Mouse (Mus musculus): ENCODE results near the gene Ube2g1. TPM values are rescaled to one million over a fixed set of nuclear protein-coding genes. Genes with fewer than 3 reads are reported as not detected.
A peak's percentile ranks its signal among the peaks of the same experiment; 100 is the strongest.

Ube2g1 gene
- polyA plus RNA-seq, 1 experiment from 2014 or later, result 76.2 TPM

DNA sequence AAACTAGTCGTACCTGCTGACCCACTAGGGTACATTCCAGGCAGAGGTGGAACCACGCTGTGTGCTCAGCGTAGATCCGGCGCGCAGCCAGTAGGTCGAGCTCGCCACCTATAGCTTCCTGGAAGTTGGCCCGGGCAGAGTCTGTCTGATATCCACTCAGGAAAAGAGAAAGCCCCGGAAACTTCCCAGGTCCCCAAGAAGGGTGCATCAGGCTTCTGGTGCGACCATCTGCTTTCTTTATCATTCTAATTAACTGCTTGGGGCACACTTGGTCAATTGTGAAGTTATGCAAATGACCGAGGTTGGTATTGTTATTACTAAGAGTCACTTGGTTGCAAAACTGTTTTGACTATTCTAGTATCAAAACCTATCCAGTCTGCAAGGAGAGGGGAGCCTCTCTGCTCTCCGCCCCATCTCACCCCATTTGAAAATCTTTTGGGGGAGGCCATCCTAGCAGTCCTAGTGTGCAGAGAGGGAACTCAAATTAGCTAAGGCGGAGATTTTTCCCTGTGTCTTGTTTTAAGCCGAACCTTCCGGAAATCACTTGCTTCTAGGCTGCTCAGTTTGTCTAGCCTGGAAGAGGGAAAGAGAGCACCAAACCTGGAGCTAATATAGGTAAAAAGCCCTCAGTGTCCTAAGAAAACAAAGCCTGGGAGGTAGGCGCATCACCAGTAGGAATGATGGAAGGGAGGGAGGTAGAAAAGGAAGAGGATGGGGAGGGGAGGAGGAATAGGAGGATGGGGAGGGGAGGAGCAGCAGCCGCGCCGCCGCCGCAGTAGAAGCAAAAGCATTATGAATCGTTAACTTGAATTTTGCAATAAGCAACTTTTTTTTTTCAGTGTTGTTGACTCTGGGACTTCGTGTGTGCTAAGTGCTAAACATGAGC is 30.4 kb upstream of the Ube2g1 start:
- 3% methylated on average over 24 of the region's 24 CpGs for WGBS
- H3K27me3 ChIP-seq (replicated peaks), result no peaks in the 10 kb centered on the region
- peaks cover 13% of the 10 kb centered on the region for H3K4me1 ChIP-seq
- H3K36me3 ChIP-seq, result no peaks in the 10 kb centered on the region
- ATAC-seq (ENCODE audit: low FRiP score), result no peak
- no peak overlapping the region for H3K27ac ChIP-seq (replicated peaks)
- peak overlapping the region; percentile 65 for H3K4me2 ChIP-seq
- H3K4me3 ChIP-seq (replicated peaks), result peak overlapping the region; percentile 33
- H3K9me3 ChIP-seq (replicated peaks), result no peaks in the 10 kb centered on the region
- peak overlapping the region; percentile 36 for H3K9ac ChIP-seq (replicated peaks)

DNA sequence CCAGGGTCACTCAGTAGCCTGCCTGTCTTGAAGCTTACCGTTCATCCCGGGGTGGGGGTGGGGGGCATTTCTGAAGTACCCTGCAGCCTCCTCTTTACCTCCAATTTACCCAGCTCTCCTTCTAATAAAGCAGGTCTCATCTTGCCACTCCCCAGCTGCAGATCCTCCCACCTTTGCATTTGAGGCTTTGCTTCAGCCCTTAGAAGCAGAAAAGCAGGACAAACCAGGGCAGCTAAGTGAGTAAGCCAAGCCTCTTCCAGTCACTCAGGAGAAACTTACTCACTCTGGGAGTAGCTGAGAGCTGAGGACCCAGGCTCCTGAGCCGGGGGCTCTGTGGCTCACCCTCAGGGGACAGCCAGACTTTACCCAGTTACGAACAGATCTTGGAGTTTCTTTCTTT is 28.6 kb upstream of the Ube2g1 start:
- no peak overlapping the region for H3K9ac ChIP-seq (replicated peaks)
- no peak overlapping the region for H3K4me3 ChIP-seq (replicated peaks)
- no peak for ATAC-seq (ENCODE audit: low FRiP score)
- H3K36me3 ChIP-seq, result no peaks in the 10 kb centered on the region
- H3K4me1 ChIP-seq, result peaks cover 13% of the 10 kb centered on the region
- no peak overlapping the region for H3K27ac ChIP-seq (replicated peaks)
- no peaks in the 10 kb centered on the region for H3K27me3 ChIP-seq (replicated peaks)
- WGBS, result 80% methylated on average over 4 of the region's 4 CpGs
- no peaks in the 10 kb centered on the region for H3K9me3 ChIP-seq (replicated peaks)
- no peak overlapping the region for H3K4me2 ChIP-seq

DNA sequence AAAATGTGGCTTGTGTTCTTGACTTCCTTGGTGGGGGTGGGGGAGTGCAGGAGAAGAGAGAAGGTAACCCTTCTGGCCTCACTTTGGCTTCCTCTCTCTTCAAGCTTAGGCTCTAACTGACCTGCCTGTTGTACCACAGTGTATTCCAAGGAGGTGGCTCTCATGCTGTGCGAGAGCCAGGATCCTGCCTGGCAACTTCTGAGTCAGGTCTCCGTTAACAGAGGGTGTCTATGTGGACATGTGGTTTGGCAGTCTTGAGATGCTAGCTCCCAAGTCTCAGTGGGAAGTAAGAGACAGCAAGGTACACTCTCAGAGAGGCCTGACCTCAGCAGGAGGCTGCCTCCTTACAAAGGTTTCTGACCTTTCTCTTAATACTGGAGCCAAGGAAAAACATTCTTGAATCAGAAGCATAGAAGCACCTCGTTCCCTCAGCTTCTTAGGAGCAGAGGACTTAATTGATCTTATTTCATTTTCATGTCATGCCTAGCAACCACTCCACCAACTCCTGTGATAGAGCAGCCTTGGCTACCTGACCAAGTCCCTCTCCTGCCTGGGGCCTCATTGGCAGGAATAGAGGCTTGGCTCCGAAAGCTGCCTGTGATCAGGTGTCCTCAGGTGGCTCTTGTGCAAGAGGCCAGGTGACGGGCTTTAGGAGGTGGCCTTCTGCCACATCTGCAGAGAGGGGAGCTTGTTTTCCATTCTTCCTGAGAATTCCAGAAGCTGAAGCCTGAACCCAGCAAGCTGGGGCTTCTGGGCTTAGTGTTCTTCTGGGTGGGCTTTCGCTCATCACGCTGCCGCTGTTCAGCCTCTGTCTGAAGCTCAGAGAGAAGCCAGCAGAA is 25.3 kb upstream of the Ube2g1 start:
- no peaks in the 10 kb centered on the region for H3K27me3 ChIP-seq (replicated peaks)
- no peaks in the 10 kb centered on the region for H3K36me3 ChIP-seq
- peaks cover 4% of the 10 kb centered on the region for H3K4me1 ChIP-seq
- H3K27ac ChIP-seq (replicated peaks), result no peak overlapping the region
- H3K4me3 ChIP-seq (replicated peaks), result no peak overlapping the region
- WGBS, result 84% methylated on average over 8 of the region's 8 CpGs
- no peak for ATAC-seq (ENCODE audit: low FRiP score)
- H3K4me2 ChIP-seq, result no peak overlapping the region
- H3K9ac ChIP-seq (replicated peaks), result no peak overlapping the region
- H3K9me3 ChIP-seq (replicated peaks), result no peaks in the 10 kb centered on the region

DNA sequence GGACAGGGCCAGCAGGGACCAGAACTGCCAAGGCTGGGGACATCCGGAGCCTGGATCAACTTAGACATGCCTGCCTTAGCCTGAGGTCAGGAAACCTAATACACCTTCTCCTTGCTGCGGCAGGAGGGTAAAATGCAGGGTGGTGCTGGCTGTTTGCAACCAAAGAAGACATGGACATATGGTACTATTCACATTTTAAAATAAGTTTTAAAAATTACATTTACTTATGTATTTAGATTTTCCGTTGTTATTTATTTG is 24.7 kb upstream of the Ube2g1 start:
- Histone ChIP-seq H3K4me3 (replicated peaks) (no peak overlapping the region), H3K36me3 (no peaks in the 10 kb centered on the region), H3K27me3 (replicated peaks) (no peaks in the 10 kb centered on the region), H3K9me3 (replicated peaks) (no peaks in the 10 kb centered on the region), H3K4me1 (no peaks in the 10 kb centered on the region), H3K27ac (replicated peaks) (no peak overlapping the region), H3K4me2 (no peak overlapping the region), H3K9ac (replicated peaks) (no peak overlapping the region)
- WGBS, result 87% methylated on average over 3 of the region's 3 CpGs
- ATAC-seq (ENCODE audit: low FRiP score), result no peak

DNA sequence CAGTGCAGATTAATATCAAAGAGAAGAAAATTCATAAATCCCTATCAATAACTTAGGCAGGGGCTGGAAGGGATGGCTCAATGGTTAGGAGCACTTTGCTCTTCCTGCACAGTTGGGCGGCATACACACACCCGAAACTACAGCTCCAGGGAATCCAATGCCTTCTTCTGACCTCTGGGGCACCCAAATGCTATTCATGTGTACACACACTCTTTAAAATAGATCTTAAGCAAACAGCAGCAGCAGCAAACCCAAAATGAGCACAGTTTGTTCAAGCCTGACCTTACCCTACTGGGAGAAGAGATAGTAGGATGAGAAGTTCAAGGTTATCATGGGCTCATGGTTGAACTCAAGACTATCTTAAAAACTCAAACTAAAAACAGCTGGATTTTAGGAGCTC is 24.0 kb upstream of the Ube2g1 start:
- Histone ChIP-seq H3K4me3 (replicated peaks) (no peak overlapping the region), H3K4me2 (no peak overlapping the region), H3K9me3 (replicated peaks) (no peaks in the 10 kb centered on the region), H3K4me1 (no peaks in the 10 kb centered on the region), H3K27ac (replicated peaks) (no peak overlapping the region), H3K36me3 (no peaks in the 10 kb centered on the region), H3K9ac (replicated peaks) (no peak overlapping the region), H3K27me3 (replicated peaks) (no peaks in the 10 kb centered on the region)
- ATAC-seq (ENCODE audit: low FRiP score), result no peak
- 91% methylated on average over 2 of the region's 2 CpGs for WGBS

DNA sequence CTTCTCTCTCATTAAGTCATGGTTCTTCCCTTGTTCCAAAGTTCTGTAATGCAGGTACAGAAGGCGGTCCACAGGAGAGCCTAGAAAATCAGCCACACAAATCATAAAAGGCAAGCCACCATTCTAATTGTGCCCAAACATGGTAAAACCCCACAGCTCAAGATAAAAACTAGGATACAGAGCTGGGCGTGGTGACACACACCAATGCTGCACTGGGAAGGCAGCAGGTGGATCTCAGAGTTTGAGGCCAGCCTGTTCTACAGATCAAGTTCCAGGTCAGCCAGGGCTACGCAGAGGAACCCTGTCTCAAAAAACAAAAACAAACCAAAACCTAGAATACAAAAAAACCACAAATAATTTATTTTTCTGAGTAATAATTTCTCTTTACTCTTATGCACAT is 20.5 kb upstream of the Ube2g1 start:
- no peak overlapping the region for H3K4me2 ChIP-seq
- H3K9ac ChIP-seq (replicated peaks), result no peak overlapping the region
- no peak overlapping the region for H3K4me3 ChIP-seq (replicated peaks)
- no peaks in the 10 kb centered on the region for H3K9me3 ChIP-seq (replicated peaks)
- no peak for ATAC-seq (ENCODE audit: low FRiP score)
- H3K27ac ChIP-seq (replicated peaks), result no peak overlapping the region
- H3K36me3 ChIP-seq, result no peaks in the 10 kb centered on the region
- no peaks in the 10 kb centered on the region for H3K27me3 ChIP-seq (replicated peaks)
- no peaks in the 10 kb centered on the region for H3K4me1 ChIP-seq
- 93% methylated on average over 3 of the region's 3 CpGs for WGBS

DNA sequence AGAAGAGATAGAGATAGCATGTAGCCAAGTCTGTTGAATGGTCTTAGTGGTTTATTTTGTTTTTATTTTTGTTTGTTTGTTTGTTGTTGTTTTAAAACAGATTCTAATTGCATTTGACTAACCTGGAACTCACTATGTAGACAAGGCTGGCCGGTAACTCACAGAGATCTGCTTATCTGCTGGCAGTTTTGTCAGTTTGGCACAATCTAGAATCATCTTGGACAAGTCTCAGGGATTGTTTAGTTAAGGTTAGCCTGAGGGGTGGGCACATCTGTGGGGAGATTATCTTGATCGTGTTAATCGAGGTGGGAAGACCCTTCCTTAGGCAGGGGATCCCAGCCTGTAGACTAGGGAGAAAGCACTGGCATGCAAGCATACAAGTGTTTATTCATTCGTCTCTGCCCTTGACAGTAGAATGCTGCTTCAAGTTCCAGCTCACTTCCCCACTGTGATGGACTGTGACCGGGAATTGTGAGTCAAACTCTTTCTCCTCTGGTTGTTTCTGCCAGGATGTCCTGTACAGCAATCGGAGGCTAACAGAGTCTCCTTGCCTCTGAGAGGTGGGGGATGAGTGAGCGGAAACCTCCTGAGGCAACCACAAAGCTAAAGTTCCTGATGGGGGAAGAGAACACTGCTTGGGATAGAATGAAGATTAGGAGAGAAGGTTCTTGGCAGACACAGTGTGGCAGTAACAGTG is 19.4 kb upstream of the Ube2g1 start:
- no peak overlapping the region for H3K9ac ChIP-seq (replicated peaks)
- no peaks in the 10 kb centered on the region for H3K27me3 ChIP-seq (replicated peaks)
- no peak for ATAC-seq (ENCODE audit: low FRiP score)
- no peaks in the 10 kb centered on the region for H3K9me3 ChIP-seq (replicated peaks)
- no peaks in the 10 kb centered on the region for H3K36me3 ChIP-seq
- no peak overlapping the region for H3K4me2 ChIP-seq
- 70% methylated on average over 7 of the region's 7 CpGs for WGBS
- no peak overlapping the region for H3K4me3 ChIP-seq (replicated peaks)
- no peaks in the 10 kb centered on the region for H3K4me1 ChIP-seq
- no peak overlapping the region for H3K27ac ChIP-seq (replicated peaks)

DNA sequence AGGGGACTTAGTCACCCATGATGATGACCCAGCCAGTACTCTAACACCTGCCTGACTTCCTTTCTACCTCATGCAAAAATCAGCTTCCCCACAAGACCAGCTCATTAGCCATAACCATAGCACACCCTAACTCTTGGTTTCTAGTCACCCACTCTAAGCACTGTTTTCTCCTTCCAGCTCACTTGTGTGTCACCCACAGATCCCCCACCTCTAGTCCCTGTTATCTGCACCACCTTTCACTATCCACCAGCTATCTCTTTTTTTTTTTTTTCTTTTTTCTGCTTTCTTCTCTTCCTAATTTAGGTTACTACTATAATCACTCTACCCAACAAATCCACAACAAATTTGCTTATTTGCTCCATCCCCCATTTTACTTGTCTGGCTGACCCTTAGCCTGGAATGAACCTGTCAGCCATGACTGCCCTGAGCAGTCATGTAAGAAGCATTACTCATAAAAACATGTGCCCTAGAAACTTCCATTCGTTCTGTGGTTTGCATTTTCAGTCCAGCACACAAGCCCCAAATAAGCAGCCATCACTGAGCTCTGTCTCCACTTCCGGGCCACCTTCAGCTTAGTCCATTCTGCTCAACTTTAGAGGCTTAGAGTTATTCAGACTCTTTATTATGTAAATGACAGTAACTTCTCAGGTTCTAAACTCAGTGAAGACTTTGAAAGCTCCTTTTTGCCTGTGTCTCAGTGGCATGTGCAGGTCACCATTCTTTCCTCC is 11.9 kb upstream of the Ube2g1 start:
- Histone ChIP-seq H3K27ac (replicated peaks) (no peak overlapping the region), H3K9ac (replicated peaks) (no peak overlapping the region), H3K4me2 (no peak overlapping the region), H3K9me3 (replicated peaks) (no peaks in the 10 kb centered on the region), H3K27me3 (replicated peaks) (no peaks in the 10 kb centered on the region), H3K36me3 (no peaks in the 10 kb centered on the region), H3K4me3 (replicated peaks) (no peak overlapping the region), H3K4me1 (no peaks in the 10 kb centered on the region)
- WGBS, result 77% methylated on average over 2 of the region's 2 CpGs
- no peak for ATAC-seq (ENCODE audit: low FRiP score)

DNA sequence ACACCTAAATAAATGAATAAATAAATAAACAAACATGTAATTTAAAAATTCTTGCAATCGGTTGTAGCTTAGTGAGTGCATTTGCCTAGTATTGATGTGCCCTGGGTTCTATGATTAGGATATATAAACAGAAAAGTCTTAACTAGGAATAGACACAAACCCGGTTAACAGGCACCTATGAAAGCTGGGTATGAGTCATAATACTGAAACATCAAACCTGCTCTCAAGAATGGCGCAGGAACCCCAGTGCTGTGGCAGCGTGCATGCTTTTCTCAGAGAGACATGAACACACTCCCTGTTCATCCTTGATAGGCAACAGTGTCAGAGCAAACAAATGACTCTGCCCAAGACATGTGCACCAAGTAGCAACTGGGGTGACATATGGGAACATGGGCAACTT is 9.3 kb upstream of the Ube2g1 start:
- no peaks in the 10 kb centered on the region for H3K4me1 ChIP-seq
- no peak overlapping the region for H3K4me2 ChIP-seq
- H3K4me3 ChIP-seq (replicated peaks), result no peak overlapping the region
- H3K27me3 ChIP-seq (replicated peaks), result no peaks in the 10 kb centered on the region
- no peak overlapping the region for H3K27ac ChIP-seq (replicated peaks)
- no peaks in the 10 kb centered on the region for H3K36me3 ChIP-seq
- ATAC-seq (ENCODE audit: low FRiP score), result no peak
- no peak overlapping the region for H3K9ac ChIP-seq (replicated peaks)
- no peaks in the 10 kb centered on the region for H3K9me3 ChIP-seq (replicated peaks)
- WGBS, result 93% methylated on average over 4 of the region's 4 CpGs

DNA sequence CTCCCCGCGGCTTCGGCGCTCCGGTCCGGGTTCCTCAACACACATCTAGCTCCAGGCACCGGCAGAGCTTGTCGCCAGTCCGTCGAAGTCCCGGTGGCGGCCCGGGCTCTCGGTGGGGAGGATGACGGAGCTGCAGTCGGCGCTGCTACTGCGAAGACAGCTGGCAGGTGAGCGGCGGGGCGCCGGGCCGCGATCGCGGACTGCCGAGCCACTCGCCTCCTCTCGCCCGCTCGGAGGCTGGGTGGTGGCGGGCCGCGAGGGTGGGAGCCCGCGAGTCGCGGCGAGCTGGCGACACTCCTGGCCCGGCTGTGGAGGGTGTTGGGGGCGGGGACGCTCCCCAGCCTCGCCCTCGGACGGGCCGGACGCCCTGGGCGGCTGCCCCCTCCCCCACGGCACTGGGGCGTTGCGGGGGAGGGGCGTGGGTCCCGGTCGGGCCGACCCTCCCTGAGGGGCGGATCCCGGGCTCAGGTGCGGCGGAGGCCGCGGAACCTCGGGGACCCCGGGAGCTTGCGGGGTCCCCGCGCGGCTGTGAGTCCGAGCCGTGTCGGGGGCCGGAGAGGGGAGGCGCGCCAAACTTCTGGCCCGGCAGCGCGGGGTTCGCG is 487 bp downstream of the Ube2g1 start:
- WGBS, result under 1% methylated on average over 66 of the region's 79 CpGs
- H3K4me1 ChIP-seq, result peaks cover 19% of the 10 kb centered on the region
- H3K9me3 ChIP-seq (replicated peaks), result no peaks in the 10 kb centered on the region
- H3K4me2 ChIP-seq, result peak overlapping the region; percentile 65
- peak overlapping the region; percentile 84 for H3K9ac ChIP-seq (replicated peaks)
- peak overlapping the region; percentile 95 for H3K27ac ChIP-seq (replicated peaks)
- H3K4me3 ChIP-seq (replicated peaks), result peak overlapping the region; percentile 77
- H3K36me3 ChIP-seq, result no peaks in the 10 kb centered on the region
- no peaks in the 10 kb centered on the region for H3K27me3 ChIP-seq (replicated peaks)
- peak; percentile 80 for ATAC-seq (ENCODE audit: low FRiP score)

DNA sequence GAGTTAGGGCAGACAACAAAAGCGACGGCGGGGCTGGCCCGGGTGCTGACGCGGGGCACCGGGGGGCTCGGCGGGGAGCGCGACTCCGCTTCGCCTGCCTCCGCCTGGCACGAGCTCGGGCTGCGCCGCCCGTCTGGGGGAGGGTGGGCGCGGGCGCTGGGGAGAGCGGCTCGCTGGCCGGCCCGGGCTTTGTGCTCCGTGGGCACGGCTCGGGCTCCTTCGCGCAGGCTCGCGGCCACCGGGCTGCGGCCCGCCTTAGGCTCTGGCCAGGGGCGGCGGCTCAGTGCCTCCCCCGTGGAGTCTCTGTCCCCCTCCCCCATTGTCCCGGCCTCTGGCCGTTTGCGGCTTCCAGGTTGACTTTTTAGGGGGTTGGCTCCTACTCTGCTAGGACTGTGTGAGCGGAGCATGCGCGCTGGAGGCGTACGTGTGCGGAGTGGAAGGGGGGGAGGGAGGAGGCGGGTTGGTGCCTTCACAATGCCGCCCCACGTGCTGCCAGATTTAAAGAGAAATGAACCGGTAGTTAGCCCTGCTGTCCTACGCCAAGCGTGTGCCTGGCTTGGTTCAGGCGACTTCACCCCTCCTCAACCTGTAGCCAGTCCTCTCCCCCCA is 1.1 kb downstream of the Ube2g1 start:
- no peaks in the 10 kb centered on the region for H3K9me3 ChIP-seq (replicated peaks)
- H3K4me3 ChIP-seq (replicated peaks), result peak overlapping the region; percentile 77
- peak overlapping the region; percentile 65 for H3K4me2 ChIP-seq
- ATAC-seq (ENCODE audit: low FRiP score), result peak; percentile 89
- H3K9ac ChIP-seq (replicated peaks), result peak overlapping the region; percentile 84
- peaks cover 19% of the 10 kb centered on the region for H3K4me1 ChIP-seq
- peak overlapping the region; percentile 95 for H3K27ac ChIP-seq (replicated peaks)
- WGBS, result 0% methylated on average over 33 of the region's 55 CpGs
- H3K36me3 ChIP-seq, result no peaks in the 10 kb centered on the region
- no peaks in the 10 kb centered on the region for H3K27me3 ChIP-seq (replicated peaks)
